Mouse (Mus musculus) stomach, embryonic 15.5 days (tissue): ENCODE results near the gene Ano10. TPM values are rescaled to one million over a fixed set of nuclear protein-coding genes. Genes with fewer than 3 reads are reported as not detected.

Experiments used
- ATAC-seq: fragments of 200-750 bp; cut with Nextera tagmentation; 2 replicates; pipeline ENCODE4 v1.8.0; 2017; ENCODE audit warnings: low read depth, moderate number of reproducible peaks, moderate TSS enrichment; ENCODE audit not compliant: insufficient read depth, low FRiP score
- H3K27ac ChIP-seq: fragments of 300-500 bp; sonication (generic); 2 replicates; pipeline ENCODE4 v1.5.1; 2015; ENCODE audit warnings: mild to moderate bottlenecking, inconsistent platforms
- H3K27me3 ChIP-seq: fragments of 300-500 bp; sonication (generic); replicated peaks from 2 replicates; pipeline ENCODE4 v1.6.1; 2015; ENCODE audit warnings: inconsistent platforms
- H3K36me3 ChIP-seq: fragments of 300-500 bp; sonication (generic); 2 replicates; pipeline ENCODE4 v1.6.1; 2015; ENCODE audit warnings: inconsistent platforms
- H3K4me1 ChIP-seq: fragments of 300-500 bp; sonication (generic); 2 replicates; pipeline ENCODE4 v1.6.1; 2015; ENCODE audit warnings: inconsistent platforms
- H3K4me2 ChIP-seq: fragments of 300-500 bp; sonication (generic); 2 replicates; pipeline ENCODE4 v1.6.1; 2015; ENCODE audit warnings: mild to moderate bottlenecking, inconsistent platforms
- H3K4me3 ChIP-seq: fragments of 300-500 bp; sonication (generic); replicated peaks from 2 replicates; pipeline ENCODE4 v1.5.1; 2015; ENCODE audit warnings: inconsistent platforms
- H3K9ac ChIP-seq: fragments of 300-500 bp; sonication (generic); 2 replicates; pipeline ENCODE4 v1.6.1; 2015; ENCODE audit warnings: inconsistent platforms
- H3K9me3 ChIP-seq: fragments of 300-500 bp; sonication (generic); 2 replicates; pipeline ENCODE4 v1.6.1; 2016; ENCODE audit warnings: inconsistent platforms
- WGBS: fragments of 180-500 bp; shearing (Covaris S2); methylation state at CpG from one replicate; pipeline ENCODE4 v1.1.7; 2015; 5-methylcytosine and 5-hydroxymethylcytosine counted together
- polyA plus RNA-seq: library from polyadenylated mRNA; unstranded; fragments of >200 nt; fragmentation: Nextera tagmentation; extraction: Ambion mirVana; gene quantifications from 2 replicates; pipeline ENCODE4 v1.2.1, GENCODE M21; 2015

The Ano10 gene
- polyA plus RNA-seq, 1 experiment from 2014 or later, result 36.1 TPM

DNA sequence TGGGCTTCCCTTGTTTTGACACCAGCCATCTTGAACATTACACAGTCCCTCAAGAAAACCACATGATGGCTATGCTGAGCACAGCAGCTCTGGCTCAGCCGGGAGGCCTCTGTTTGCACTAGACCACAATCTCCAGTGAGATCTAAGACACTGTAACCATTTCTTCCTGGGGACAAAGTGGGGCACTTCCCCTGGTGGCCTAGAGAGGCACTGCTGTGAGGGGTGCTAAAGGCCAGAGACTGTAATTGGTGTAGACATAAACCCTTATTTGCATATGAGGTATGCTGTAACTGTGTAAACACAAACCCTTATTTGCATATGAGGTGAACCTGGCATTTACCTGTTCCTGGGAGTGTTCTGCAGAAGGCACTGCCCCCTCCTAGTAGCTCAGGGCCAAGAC, 105.5 kb downstream of the Ano10 start:
- H3K36me3 ChIP-seq, result no peaks in the 10 kb centered on the region
- no peaks in the 10 kb centered on the region for H3K9me3 ChIP-seq
- H3K27ac ChIP-seq, result no peak overlapping the region
- no peaks in the 10 kb centered on the region for H3K27me3 ChIP-seq
- WGBS, result 32% methylated on average over 1 of the region's 1 CpGs
- ATAC-seq, result peak; percentile 53; the same call in 1 of the 2 replicates
- peaks cover 9% of the 10 kb centered on the region; the same call in 1 of the 2 replicates for H3K4me1 ChIP-seq
- H3K4me2 ChIP-seq, result no peak overlapping the region
- H3K9ac ChIP-seq, result no peak overlapping the region
- no peak overlapping the region for H3K4me3 ChIP-seq

DNA sequence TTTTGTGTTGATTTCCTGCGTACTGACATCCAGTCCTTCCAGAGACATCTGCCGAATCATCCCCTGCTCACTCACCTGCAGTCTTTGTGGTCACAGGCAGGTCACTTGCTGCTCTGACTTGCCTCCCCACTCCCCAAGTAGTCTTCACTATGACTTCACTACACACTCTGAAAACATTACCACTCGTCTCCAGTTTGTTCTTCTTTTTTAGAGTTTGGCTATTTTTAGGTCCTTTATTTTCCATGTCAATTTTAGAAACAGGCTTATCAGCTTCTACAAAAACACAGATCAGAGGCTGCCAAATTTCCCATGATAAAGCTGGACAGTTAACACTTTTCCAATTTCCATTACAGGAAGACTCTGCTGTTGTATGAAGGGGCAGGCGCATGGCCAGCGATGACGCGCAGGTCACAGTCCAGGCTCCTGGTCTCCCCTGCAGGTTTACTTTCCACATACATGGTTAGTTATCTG, 106.7 kb downstream of the Ano10 start:
- peaks cover 14% of the 10 kb centered on the region; the same call in 1 of the 2 replicates for H3K4me1 ChIP-seq
- H3K9me3 ChIP-seq, result no peaks in the 10 kb centered on the region
- H3K4me2 ChIP-seq, result no peak overlapping the region
- no peaks in the 10 kb centered on the region for H3K36me3 ChIP-seq
- no peak overlapping the region for H3K9ac ChIP-seq
- H3K27me3 ChIP-seq, result no peaks in the 10 kb centered on the region
- peak overlapping the region; percentile 31; the same call in 1 of the 2 replicates for H3K27ac ChIP-seq
- WGBS, result 79% methylated on average over 7 of the region's 7 CpGs
- no peak for ATAC-seq
- no peak overlapping the region for H3K4me3 ChIP-seq

DNA sequence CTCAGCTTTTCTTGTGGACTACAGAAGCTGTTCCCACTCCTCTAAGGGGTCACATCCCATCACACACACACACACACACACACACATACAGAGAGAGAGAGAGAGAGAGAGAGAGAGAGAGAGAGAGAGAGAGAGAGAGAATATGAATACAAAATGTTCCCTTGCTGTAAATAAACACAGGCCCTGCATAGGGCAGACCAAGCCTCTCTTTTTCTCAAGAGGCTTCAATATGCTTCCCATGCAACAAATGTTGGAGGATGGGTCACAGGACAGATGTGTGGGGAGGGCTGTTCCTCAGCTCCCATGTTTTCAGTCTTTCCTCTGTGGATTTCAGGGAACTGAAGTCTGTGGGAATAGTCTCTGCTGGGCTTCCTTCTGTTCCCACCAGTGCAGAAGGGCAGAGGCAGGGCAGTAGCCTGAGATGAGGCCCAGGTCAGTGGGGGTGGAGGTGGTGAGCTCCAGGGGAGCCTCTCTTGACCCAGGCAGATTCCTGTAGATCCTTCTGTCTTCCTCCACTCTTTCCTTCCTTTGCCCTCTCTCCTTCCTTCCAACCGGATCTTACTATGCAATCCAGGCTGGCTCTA, 107.5 kb downstream of the Ano10 start:
- peak overlapping the region; percentile 31; the same call in 1 of the 2 replicates for H3K27ac ChIP-seq
- H3K4me2 ChIP-seq, result no peak overlapping the region
- H3K9ac ChIP-seq, result no peak overlapping the region
- no peaks in the 10 kb centered on the region for H3K36me3 ChIP-seq
- H3K4me3 ChIP-seq, result no peak overlapping the region
- 69% methylated on average over 1 of the region's 1 CpGs for WGBS
- peaks cover 14% of the 10 kb centered on the region; the same call in 1 of the 2 replicates for H3K4me1 ChIP-seq
- H3K9me3 ChIP-seq, result no peaks in the 10 kb centered on the region
- no peaks in the 10 kb centered on the region for H3K27me3 ChIP-seq
- no peak for ATAC-seq

DNA sequence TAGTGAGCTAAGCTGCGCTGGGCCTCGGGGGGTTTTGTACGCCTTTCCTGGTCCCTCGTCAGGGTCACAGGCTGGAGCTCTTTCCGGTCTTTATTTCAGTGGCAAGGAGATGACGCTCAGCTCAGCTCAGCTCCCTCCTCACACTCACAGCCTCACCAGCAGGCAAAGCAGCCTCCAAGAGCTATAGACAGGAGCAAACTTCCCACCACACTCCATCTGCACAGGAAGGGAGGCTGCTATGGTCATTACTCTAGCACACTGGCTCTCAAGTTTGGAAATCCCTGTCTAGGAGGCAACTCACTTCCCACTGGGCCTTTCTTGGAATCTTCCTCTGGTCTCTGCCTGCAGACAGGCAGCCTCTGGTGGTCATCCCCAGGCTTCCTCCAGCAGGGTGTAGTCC, 108.3 kb downstream of the Ano10 start:
- no peak overlapping the region for H3K4me3 ChIP-seq
- H3K9me3 ChIP-seq, result no peaks in the 10 kb centered on the region
- WGBS, result 87% methylated on average over 6 of the region's 6 CpGs
- no peak overlapping the region for H3K9ac ChIP-seq
- peak overlapping the region; percentile 67; the same call in 1 of the 2 replicates for H3K27ac ChIP-seq
- no peaks in the 10 kb centered on the region for H3K27me3 ChIP-seq
- H3K4me2 ChIP-seq, result no peak overlapping the region
- H3K4me1 ChIP-seq, result peaks cover 14% of the 10 kb centered on the region; the same call in 1 of the 2 replicates
- no peak for ATAC-seq
- H3K36me3 ChIP-seq, result 0 out of 2 replicates have a peak, but pooled peaks cover 4% of the 10 kb centered on the region

DNA sequence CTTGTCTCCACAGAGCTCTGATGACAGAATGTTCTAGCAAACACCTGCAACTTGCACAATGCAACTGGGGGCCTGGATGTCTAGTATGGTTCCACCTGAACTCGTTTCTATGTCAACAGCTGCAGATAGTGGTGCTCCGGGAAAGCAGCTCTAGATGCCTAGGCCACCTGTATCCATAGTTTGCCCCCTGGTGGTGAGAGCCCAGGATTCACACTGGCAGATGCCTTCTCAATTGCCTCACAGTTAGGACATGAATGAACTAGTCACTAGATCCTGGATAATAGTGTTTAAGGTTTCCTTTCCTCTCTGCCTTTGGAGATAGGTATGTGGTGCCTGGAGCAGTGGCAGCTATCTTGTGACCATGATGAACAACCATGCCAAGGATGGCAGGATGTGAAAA, 109.2 kb downstream of the Ano10 start:
- H3K9ac ChIP-seq, result no peak overlapping the region
- H3K27ac ChIP-seq, result no peak overlapping the region
- H3K27me3 ChIP-seq, result no peaks in the 10 kb centered on the region
- no peaks in the 10 kb centered on the region for H3K9me3 ChIP-seq
- no peak for ATAC-seq
- peaks cover 14% of the 10 kb centered on the region; the same call in 1 of the 2 replicates for H3K4me1 ChIP-seq
- H3K4me3 ChIP-seq, result no peak overlapping the region
- WGBS, result 12% methylated on average over 2 of the region's 2 CpGs
- H3K36me3 ChIP-seq, result 0 out of 2 replicates have a peak, but pooled peaks cover 4% of the 10 kb centered on the region
- no peak overlapping the region for H3K4me2 ChIP-seq

DNA sequence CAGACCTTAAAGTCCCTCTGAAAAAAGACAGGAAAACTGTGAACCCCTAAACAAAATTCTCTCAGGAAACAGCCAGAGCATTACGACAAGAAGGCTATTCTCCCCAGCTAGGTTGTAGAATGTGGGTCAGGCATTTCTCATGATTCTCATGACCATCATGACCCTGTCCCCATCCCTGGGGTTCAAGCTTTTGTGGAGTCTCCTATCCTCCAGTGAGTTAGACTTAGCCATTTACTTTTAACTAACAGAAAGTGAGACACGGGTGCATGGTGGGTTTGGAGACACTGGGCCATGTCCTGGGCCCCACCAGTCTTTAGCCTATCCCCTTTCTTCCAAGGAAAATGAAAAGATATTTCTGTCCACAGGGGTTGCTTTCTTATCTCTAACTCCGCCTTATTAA, 109.9 kb downstream of the Ano10 start:
- Histone ChIP-seq H3K27ac (no peak overlapping the region), H3K36me3 (0 out of 2 replicates have a peak, but pooled peaks cover 4% of the 10 kb centered on the region), H3K9me3 (no peaks in the 10 kb centered on the region), H3K27me3 (no peaks in the 10 kb centered on the region), H3K4me2 (no peak overlapping the region), H3K4me1 (peaks cover 15% of the 10 kb centered on the region; the same call in 1 of the 2 replicates), H3K9ac (no peak overlapping the region), H3K4me3 (no peak overlapping the region)
- WGBS, result 74% methylated on average over 3 of the region's 3 CpGs
- no peak for ATAC-seq

DNA sequence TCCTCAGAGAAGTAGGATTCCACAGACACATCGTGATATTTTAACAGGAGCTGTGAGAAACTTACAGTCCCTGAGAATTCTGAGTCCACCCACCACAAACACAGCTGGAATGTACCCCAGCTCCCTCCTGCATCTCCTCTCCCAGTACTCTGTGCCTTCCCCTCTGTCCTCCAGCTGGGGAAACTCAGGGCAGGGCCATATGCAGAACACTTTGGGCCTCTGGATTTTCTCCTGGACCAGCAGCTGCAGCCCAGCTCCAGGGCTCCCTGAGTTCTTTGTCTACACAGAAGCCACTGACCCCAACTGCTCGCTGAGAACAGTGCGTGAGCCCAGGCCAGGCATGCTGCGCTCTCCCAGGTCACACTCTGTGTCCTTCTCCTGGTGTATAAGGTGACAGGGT, 111.1 kb downstream of the Ano10 start:
- H3K4me3 ChIP-seq, result no peak overlapping the region

DNA sequence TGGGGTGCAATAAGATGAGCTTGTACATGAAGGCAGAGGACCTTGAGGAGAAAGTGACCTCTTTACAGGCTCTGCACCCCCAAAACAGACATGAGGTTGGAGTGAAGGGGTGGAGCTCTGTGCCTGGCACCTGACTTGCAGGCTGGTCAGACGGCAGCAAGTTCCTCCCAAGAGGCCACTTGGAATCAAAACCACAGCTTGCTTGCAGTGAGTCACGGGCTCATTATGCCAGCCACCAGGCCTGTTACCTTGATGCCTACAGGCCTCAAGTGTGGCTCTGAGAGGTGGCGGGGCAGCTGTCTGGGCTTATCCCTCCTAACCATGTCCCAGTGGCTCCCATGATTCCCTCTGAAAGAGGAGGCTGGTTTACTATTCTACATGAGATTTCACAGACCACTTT, 114.1 kb downstream of the Ano10 start:
- no peaks in the 10 kb centered on the region for H3K27me3 ChIP-seq
- no peaks in the 10 kb centered on the region for H3K9me3 ChIP-seq
- no peak overlapping the region for H3K4me3 ChIP-seq
- no peak overlapping the region for H3K4me2 ChIP-seq
- 0 out of 2 replicates have a peak, but pooled peaks cover 4% of the 10 kb centered on the region for H3K36me3 ChIP-seq
- no peak overlapping the region for H3K9ac ChIP-seq
- no peak overlapping the region for H3K27ac ChIP-seq
- H3K4me1 ChIP-seq, result peaks cover 19% of the 10 kb centered on the region
- no peak for ATAC-seq
- 78% methylated on average over 3 of the region's 3 CpGs for WGBS

More for the DNA sequence above, 111.1 kb downstream of the Ano10 start:
- peaks cover 26% of the 10 kb centered on the region for H3K4me1 ChIP-seq
- H3K9ac ChIP-seq, result no peak overlapping the region
- H3K4me2 ChIP-seq, result no peak overlapping the region
- 0 out of 2 replicates have a peak, but pooled peaks cover 4% of the 10 kb centered on the region for H3K36me3 ChIP-seq
- ATAC-seq, result no peak
- 0 out of 2 replicates have a peak overlapping the region, but pooled peaks have one; percentile 48 for H3K27ac ChIP-seq
- no peaks in the 10 kb centered on the region for H3K27me3 ChIP-seq
- 49% methylated on average over 4 of the region's 4 CpGs for WGBS
- no peaks in the 10 kb centered on the region for H3K9me3 ChIP-seq

DNA sequence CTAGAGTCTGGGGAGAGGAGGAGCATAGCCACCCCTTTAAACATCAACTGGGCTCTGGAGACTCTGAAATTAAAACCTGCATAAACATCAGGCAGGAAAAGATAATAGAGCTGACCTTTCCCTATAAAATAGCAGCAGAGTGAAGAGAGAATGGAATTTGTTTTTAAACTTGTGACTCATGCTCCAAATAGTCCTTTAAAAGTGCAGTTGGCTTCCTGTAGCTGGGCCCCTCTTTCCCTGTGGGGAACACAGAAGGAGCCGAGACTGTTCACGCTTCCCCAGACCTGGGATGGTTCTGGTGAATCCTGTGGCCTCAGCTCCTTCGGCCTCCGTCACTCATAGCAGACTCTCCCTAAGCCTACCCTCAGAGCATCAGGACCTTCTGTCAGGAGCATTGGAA, 115.8 kb downstream of the Ano10 start:
- Histone ChIP-seq H3K4me1 (peaks cover 19% of the 10 kb centered on the region), H3K27ac (peak overlapping the region; percentile 35; the same call in 1 of the 2 replicates), H3K4me2 (no peak overlapping the region), H3K27me3 (no peaks in the 10 kb centered on the region), H3K9ac (no peak overlapping the region), H3K9me3 (no peaks in the 10 kb centered on the region), H3K4me3 (no peak overlapping the region), H3K36me3 (0 out of 2 replicates have a peak, but pooled peaks cover 4% of the 10 kb centered on the region)
- 29% methylated on average over 4 of the region's 4 CpGs for WGBS
- no peak for ATAC-seq

DNA sequence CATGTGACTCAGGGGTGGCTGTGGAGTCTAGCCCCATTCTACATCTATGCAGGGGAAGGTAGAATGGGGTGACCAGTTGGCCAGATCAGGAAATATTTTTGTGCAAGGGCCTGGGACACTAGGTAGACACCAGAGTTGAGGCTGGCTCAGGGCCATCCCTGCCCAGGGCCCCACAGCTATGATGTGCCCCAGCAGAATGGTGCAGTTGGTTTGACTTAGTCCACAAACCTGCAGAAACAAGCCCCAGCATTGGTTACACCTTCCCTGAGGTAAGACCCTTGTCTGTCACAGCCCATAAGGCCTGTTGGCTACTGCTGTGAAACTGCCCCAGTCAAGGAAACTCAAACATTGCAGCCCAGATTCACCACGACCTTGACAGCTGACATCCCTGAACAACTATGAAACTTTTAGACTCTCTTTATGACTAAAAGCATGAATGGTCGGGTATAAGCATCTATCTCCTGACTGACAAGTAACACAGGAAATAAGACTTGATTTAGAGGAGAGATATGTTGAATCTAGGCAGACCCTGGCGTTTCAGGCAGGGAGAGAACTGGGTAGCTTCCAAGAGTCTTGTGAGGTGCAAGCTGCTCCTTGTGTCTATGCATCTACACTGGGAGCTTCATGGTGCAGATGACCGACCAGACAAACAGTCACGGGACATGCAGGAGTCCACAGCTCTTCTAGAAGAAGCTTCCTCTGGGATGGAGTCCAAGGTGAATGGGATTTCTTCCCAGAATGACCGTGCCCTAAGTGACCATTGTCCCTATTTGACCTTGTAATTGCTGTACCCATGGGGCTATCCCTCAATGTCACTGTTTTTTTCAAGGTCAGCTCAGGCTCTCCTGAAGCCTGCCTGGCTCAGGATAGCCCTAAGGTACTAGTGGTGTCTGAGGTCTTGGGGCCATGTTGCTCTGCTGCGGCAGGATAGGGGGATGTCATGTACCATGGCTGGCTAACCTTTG, 116.7 kb downstream of the Ano10 start:
- H3K4me2 ChIP-seq, result no peak overlapping the region
- H3K27me3 ChIP-seq, result no peaks in the 10 kb centered on the region
- WGBS, result 66% methylated on average over 7 of the region's 7 CpGs
- H3K9me3 ChIP-seq, result no peaks in the 10 kb centered on the region
- H3K36me3 ChIP-seq, result 0 out of 2 replicates have a peak, but pooled peaks cover 4% of the 10 kb centered on the region
- no peak overlapping the region for H3K9ac ChIP-seq
- no peak for ATAC-seq
- peaks cover 14% of the 10 kb centered on the region for H3K4me1 ChIP-seq
- no peak overlapping the region for H3K4me3 ChIP-seq
- peak overlapping the region; percentile 35; the same call in 1 of the 2 replicates for H3K27ac ChIP-seq

DNA sequence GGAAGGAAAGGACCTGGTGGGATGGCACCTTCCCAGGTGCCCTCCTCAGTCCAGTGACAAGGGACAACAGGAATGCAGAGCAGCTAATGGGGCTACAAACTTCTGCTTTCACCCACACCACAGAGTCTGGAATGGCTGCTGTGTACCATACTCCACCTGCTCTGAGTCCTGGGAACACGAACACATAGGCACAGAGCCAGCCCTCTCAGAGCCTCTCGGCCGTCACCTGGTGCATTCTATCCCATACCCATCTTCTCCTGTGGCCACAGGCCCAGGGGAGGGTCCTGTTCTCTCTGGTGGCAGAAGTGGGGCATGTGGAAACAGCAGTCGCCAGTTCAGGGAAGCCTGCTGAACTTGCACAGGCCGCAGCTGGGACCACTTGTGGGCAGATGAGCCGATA, 119.5 kb downstream of the Ano10 start:
- Histone ChIP-seq H3K4me1 (peaks cover 14% of the 10 kb centered on the region), H3K4me2 (no peak overlapping the region), H3K4me3 (no peak overlapping the region), H3K9me3 (no peaks in the 10 kb centered on the region), H3K27me3 (no peaks in the 10 kb centered on the region), H3K9ac (no peak overlapping the region), H3K36me3 (no peaks in the 10 kb centered on the region), H3K27ac (no peak overlapping the region)
- WGBS, result 87% methylated on average over 6 of the region's 6 CpGs
- ATAC-seq, result no peak
